Mouse (Mus musculus) C2C12 (cell line): ENCODE results near the gene Ckm.

ENCODE experiments used
- CTCF ChIP-seq: IDR thresholded peaks from one replicate; pipeline ENCODE4 v1.5.1; 2011; ENCODE audit not compliant: control insufficient read depth, insufficient read depth, insufficient read length
- MYOG ChIP-seq: IDR thresholded peaks from one replicate; pipeline ENCODE4 v1.6.1; 2011; ENCODE audit not compliant: control insufficient read depth, insufficient read length; ENCODE audit errors: extremely low read depth

DNA sequence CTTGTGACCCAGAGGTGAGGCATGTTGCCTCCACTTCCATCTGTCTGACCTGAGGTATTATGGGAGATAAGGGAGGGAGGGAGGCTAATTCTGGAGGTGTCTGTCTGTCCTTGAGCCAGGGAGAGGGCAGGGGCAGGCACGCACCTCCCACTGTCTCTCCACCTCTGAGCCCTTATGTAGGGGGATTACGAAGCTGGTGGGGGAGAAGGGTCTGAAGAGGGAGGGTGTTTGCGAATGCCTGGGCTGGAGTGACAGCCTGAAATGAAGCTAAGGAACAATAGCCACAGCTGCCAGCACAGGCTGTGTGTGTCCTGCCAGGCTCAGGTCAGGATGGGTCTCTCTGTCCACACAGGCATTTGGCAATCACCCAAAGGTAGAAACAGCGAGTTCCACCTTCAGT, 42.3 kb upstream of the Ckm start:
- TF ChIP-seq CTCF = no peak
- TF ChIP-seq MYOG = no peak
